Mouse (Mus musculus) WW6 (cell line): ENCODE measurements around the gene Maff.

ENCODE experiments used
- DNase-seq: peaks from one replicate; pipeline ENCODE4 v3.0.0-alpha.2; 2013; ENCODE audit warnings: low read depth, low spot score

The Maff gene

GRCm38 (mm10) chr15:79360371-79360770 lies 13.9 kb downstream of the Maff start:
- no peak for DNase-seq

- DNase-seq, result no peak
Observed at GRCm38 (mm10) chr15:79361023-79361422, 14.6 kb downstream of the Maff start.

GRCm38 (mm10) chr15:79364120-79364519 lies 17.7 kb downstream of the Maff start:
- no peak for DNase-seq

- DNase-seq, result no peak
Observed at GRCm38 (mm10) chr15:79365068-79365467, 18.6 kb downstream of the Maff start.

GRCm38 (mm10) chr15:79366402-79366801 lies 20.0 kb downstream of the Maff start:
- DNase-seq, result no peak

- no peak for DNase-seq
Observed at GRCm38 (mm10) chr15:79368313-79368811, 21.9 kb downstream of the Maff start.

- no peak for DNase-seq
Observed at GRCm38 (mm10) chr15:79368861-79369440, 22.5 kb downstream of the Maff start.

- no peak for DNase-seq
Observed at GRCm38 (mm10) chr15:79369452-79370280, 23.2 kb downstream of the Maff start.

GRCm38 (mm10) chr15:79370281-79370843 lies 23.9 kb downstream of the Maff start:
- no peak for DNase-seq

GRCm38 (mm10) chr15:79374760-79375159 lies 28.3 kb downstream of the Maff start:
- no peak for DNase-seq

GRCm38 (mm10) chr15:79377681-79378080 lies 31.3 kb downstream of the Maff start:
- DNase-seq, result no peak

- no peak for DNase-seq
Observed at GRCm38 (mm10) chr15:79378608-79379007, 32.2 kb downstream of the Maff start.

- no peak for DNase-seq
Observed at GRCm38 (mm10) chr15:79379658-79380057, 33.2 kb downstream of the Maff start.

GRCm38 (mm10) chr15:79380468-79381444 lies 34.3 kb downstream of the Maff start:
- DNase-seq, result no peak

GRCm38 (mm10) chr15:79381644-79382043 lies 35.2 kb downstream of the Maff start:
- DNase-seq, result no peak

GRCm38 (mm10) chr15:79387081-79387480 lies 40.7 kb downstream of the Maff start:
- DNase-seq, result no peak

GRCm38 (mm10) chr15:79387611-79388010 lies 41.2 kb downstream of the Maff start:
- DNase-seq, result no peak

- no peak for DNase-seq
Observed at GRCm38 (mm10) chr15:79388171-79388570, 41.8 kb downstream of the Maff start.

- no peak for DNase-seq
Observed at GRCm38 (mm10) chr15:79390434-79390833, 44.0 kb downstream of the Maff start.

- no peak for DNase-seq
Observed at GRCm38 (mm10) chr15:79391447-79392093, 45.1 kb downstream of the Maff start.

- DNase-seq, result no peak
Observed at GRCm38 (mm10) chr15:79392527-79392926, 46.1 kb downstream of the Maff start.
